Mouse (Mus musculus): ENCODE measurements around the gene Tmem59. TPM values are rescaled to one million over a fixed set of nuclear protein-coding genes. Genes with fewer than 3 reads are reported as not detected.

Tmem59 gene
- 210 and 225 TPM in 2 replicates for polyA plus RNA-seq (2012; ENCODE audit: insufficient read depth, insufficient read length, missing spikeins)

DNA sequence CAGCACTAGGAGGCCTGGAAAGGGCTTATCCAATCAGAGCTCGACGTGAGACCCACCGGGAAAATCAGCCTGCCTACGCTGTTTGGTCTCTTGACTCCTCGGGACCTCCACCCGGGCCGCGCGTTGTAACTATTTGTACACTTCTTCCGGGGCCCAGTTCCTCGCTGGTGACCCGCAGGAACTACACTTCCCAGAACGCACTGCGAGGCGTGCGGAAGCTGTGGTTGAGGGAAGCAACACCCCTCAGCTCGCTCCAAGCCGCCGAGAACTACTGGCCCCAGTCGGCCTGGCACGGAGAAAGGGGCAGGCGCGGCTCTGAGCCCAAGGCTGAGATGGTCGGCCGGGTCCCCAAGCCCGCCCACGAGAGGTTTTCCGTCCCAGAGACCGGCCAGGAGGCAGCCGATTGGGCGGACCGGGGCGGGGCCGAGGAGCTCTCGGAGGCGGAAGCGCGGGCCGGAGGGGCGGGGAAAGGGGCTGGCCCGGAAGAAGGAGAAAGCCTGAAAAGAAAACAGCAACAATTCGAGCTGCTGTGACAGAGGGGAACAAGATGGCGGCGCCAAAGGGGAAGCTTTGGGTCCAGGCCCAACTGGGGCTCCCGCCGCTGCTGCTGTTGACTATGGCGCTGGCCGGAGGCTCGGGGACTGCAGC lies at the start of gene Tmem59:
TSS of gene Tmem59 (plus strand) at position 218 of the 648 bp plus-strand sequence.
- Histone ChIP-seq H3K4me1 (ENCODE audit: control insufficient read depth, insufficient read depth, insufficient read length, low read length) (peaks cover 4% of the 10 kb centered on the region; the same call in 1 of the 2 replicates), H3K27ac (replicated peaks; ENCODE audit: low read depth, low read length) (peak within 1 kb of the TSS; percentile 87), H3K4me3 (ENCODE audit: insufficient read depth, low read depth, low read length) (peak within 1 kb of the TSS; percentile 88)

DNA sequence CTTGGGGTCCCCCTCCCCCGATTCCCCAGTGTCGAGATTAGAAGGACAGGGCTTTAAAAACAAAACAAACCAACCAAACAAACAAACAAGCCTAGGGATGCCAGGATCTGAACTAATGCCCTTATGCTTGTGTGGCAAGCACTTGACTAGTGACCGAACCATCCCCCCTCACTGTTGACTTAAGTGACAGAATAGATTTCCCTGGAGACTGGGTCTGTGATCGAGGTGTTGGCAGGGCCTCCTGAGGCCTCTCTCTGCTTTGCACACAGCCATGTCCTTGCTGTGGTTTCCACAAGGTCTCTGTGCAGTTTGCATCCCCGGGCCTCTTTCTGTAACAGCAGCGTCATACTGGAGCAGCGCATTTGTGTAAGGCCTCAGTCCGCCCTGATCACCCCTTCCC lies 48.8 kb upstream of the Tmem59 start:
- Histone ChIP-seq H3K27ac (replicated peaks; ENCODE audit: low read depth, low read length) (no peak overlapping the region), H3K4me1 (ENCODE audit: control insufficient read depth, insufficient read depth, insufficient read length, low read length) (no peaks in the 10 kb centered on the region), H3K4me3 (ENCODE audit: insufficient read depth, low read depth, low read length) (no peak overlapping the region)

DNA sequence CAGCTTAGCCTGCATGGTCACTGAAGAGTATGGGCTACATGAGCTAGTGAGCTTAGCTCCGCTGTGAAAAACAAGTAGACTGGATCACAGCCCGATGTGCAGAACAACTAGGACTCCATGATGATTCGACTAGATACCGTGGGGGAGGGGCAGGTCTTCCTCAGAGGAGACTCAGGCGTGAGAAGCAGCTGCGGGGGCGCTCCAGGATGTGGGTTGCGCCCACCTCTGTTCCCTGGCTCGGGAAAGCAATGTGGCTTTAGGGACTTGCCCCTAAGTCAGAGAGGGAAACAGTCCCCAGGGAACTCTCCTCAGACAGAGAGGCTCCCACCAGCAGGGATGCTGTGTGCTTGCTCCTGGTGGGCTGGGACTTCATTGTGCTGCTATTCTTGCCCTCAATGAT lies 47.7 kb upstream of the Tmem59 start:
- Histone ChIP-seq H3K27ac (replicated peaks; ENCODE audit: low read depth, low read length) (no peak overlapping the region), H3K4me1 (ENCODE audit: control insufficient read depth, insufficient read depth, insufficient read length, low read length) (no peaks in the 10 kb centered on the region)

DNA sequence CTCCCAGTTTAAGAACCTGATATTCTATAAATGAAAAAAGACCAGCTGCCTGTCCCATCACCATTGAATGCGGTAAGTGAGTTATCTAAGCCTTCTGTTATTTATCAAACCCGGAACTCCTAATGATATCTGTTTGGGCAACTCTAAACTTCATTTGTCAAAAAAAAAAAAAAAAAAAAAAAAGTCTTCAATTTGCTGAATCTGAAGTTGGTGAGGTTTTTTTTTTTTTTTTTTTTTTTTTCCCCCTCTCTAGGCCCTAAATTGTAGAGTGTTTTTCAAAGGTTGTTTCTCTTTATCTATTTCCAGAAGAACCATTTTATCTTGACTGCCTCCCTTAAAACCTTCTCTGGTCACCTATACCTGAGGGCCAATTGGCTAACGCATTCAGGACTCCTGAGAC lies 43.3 kb upstream of the Tmem59 start:
- Histone ChIP-seq H3K4me3 (ENCODE audit: insufficient read depth, low read depth, low read length) (no peak overlapping the region), H3K27ac (replicated peaks; ENCODE audit: low read depth, low read length) (no peak overlapping the region), H3K4me1 (ENCODE audit: control insufficient read depth, insufficient read depth, insufficient read length, low read length) (no peaks in the 10 kb centered on the region)

More for the DNA sequence above, 47.7 kb upstream of the Tmem59 start:
- no peak overlapping the region for H3K4me3 ChIP-seq (ENCODE audit: insufficient read depth, low read depth, low read length)

DNA sequence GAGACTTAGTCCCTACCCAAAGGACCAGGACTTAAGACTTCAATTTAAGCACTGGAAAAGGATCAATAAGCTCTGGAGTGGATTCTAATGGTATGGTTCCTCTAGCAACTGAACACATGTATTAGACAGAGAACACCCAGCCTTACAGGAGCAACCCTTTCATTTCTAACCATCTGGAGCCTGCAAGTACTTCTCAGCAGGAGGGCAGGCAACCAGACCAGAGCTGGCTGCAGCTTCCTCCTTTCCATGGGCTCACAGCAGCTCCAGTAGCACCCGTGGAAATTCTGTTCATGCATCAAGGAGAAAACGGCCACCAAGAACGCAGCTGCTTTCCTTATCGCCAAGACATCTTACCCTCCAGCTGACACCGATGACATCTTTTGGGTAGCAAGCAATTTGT lies 42.5 kb upstream of the Tmem59 start:
- Histone ChIP-seq H3K4me1 (ENCODE audit: control insufficient read depth, insufficient read depth, insufficient read length, low read length) (no peaks in the 10 kb centered on the region; the same call in 1 of the 2 replicates), H3K27ac (replicated peaks; ENCODE audit: low read depth, low read length) (no peak overlapping the region), H3K4me3 (ENCODE audit: insufficient read depth, low read depth, low read length) (no peak overlapping the region)

DNA sequence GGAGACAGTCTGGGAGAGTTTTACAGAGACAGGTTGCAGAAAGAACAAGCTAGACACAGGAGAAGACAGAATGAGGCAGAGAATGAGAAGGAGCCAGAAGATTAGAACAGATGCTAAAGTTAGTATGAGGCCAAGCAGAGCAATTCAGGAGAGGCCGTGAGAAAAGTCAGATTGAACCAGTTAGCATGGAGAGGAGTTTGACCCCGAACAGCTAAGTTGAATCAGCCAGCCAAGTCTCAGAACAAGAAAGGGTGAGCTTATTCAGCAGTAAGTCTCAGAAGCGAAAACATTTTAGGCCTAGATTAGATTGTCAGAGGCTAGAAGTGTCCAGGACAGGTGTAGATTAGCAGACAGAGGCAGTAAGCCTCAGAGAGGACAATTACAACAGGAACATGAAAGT lies 41.7 kb upstream of the Tmem59 start:
- H3K27ac ChIP-seq (replicated peaks; ENCODE audit: low read depth, low read length) = no peak overlapping the region
- no peak overlapping the region for H3K4me3 ChIP-seq (ENCODE audit: insufficient read depth, low read depth, low read length)
- H3K4me1 ChIP-seq (ENCODE audit: control insufficient read depth, insufficient read depth, insufficient read length, low read length) = no peaks in the 10 kb centered on the region; the same call in 1 of the 2 replicates

DNA sequence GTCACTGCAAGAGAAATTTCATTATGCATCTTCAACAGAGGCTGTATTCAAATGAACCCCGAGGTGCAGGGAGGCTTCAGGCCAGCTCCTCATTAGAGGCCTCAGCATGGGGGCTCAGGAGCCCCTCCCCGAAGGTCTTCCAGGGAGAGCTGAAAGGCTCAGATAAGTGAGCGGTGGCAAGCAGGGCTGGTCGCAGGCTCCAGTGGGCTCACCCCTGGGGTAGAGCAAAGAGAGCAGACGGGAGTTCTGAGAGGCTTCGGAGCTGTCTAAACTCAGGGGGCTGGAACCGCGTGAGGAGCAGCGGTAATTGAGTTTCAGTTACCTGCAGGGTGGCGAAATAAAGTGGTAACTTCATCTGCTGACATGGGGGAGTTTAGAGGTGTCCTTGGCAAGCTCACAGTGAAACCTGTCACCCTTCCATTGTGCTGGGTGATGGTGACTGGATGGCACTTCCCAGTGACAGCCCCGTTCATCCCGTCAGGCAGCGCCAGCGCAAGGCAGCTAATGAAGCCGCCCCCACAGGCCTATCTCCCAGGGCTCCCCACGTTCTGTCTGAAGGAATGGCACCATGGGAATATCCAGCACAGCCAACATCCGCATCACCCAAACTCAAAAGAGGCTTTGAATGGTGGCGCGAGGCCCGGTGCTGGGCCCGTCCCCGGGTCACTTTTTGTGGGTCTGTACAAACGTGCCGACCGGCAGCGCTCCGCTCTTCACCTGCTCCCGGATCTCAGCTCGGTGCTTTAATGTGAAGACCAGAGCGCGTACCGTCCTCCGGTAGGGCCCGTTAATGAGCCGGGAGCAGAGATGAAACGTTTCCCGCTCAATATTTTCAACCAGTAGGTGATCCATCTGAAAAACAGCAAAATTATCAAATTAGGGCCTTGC lies 39.0 kb upstream of the Tmem59 start:
- no peak overlapping the region for H3K27ac ChIP-seq (replicated peaks; ENCODE audit: low read depth, low read length)
- H3K4me1 ChIP-seq (ENCODE audit: control insufficient read depth, insufficient read depth, insufficient read length, low read length) = no peaks in the 10 kb centered on the region; the same call in 1 of the 2 replicates
- no peak overlapping the region for H3K4me3 ChIP-seq (ENCODE audit: insufficient read depth, low read depth, low read length)

DNA sequence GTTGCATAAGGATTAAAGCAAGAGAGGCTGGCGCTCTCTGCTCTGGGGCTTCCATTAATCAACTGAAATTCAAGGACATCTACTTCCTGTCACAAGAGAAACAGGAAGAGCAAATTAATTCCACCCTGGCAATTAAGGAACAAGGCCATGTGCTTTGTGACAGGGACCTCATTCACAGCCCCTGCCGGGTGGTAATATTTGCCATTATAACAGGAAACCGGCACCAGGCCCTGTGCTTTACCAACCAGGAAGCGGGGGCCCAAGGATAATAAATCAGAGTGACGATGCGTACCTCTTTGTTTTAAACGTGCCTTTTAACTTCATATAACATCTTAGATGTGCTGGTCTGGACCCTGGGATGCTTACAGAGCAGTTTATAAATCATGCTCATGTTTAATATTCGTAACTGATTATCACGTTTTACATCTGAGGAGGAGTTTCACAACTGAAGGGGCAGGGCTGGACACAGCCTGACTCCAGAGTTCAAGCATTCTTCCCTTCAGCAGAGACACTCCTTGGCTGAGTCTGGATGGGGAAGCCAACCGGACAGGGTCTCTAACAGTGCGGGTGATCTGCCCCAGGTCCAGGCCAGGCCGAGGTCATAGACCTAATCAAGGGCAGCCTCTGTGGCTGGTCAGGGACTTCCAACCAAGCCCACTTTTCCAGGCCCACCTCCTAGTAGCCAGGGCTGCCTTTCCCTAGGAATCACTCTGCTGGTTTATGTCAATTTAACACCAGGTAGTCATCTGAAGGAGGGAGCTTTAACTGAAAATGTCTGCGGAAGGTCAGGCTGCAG lies 38.2 kb upstream of the Tmem59 start:
- H3K27ac ChIP-seq (replicated peaks; ENCODE audit: low read depth, low read length) = no peak overlapping the region
- no peak overlapping the region for H3K4me3 ChIP-seq (ENCODE audit: insufficient read depth, low read depth, low read length)
- no peaks in the 10 kb centered on the region; the same call in 1 of the 2 replicates for H3K4me1 ChIP-seq (ENCODE audit: control insufficient read depth, insufficient read depth, insufficient read length, low read length)

DNA sequence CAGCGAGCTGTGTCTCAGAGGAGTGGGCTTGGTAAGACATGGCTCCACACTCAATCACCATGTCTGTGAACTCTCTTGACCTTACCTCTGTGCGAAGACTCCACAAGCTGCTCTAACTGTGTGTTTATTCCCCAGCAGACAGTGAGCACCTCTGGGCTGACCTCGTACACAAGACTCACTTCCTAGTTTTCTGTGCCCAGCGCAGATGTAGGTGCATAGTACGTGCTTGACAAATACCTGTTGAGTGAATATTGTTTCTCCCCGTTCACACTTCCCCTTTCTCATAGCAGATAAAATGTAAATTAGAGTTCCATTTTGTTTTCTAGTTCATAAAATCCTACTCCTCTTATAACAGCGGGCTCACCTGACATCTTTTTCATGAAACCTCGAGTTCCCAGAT lies 34.7 kb upstream of the Tmem59 start:
- Histone ChIP-seq H3K4me1 (ENCODE audit: control insufficient read depth, insufficient read depth, insufficient read length, low read length) (no peaks in the 10 kb centered on the region; the same call in 1 of the 2 replicates), H3K4me3 (ENCODE audit: insufficient read depth, low read depth, low read length) (no peak overlapping the region), H3K27ac (replicated peaks; ENCODE audit: low read depth, low read length) (no peak overlapping the region)

DNA sequence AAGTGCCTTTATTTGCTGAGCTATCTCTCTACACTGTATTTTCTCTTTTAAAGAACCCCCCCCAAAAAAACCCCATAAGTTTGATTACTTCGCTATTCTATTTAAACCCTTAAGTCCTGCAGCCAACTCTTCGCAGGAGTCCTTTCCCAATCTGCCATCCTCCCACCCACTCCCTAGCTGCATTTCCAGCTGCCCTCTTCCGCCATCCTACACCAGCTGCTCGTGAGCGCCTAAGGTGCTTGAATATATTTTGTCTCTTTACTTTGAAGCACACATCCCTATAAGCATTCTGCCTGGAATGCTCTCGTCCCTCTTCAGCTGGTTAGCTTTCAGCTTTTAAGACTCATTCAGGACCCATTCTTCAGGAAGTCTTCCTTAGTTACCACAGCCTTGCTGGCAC lies 27.2 kb upstream of the Tmem59 start:
- H3K27ac ChIP-seq (replicated peaks; ENCODE audit: low read depth, low read length) = no peak overlapping the region
- H3K4me3 ChIP-seq (ENCODE audit: insufficient read depth, low read depth, low read length) = no peak overlapping the region
- H3K4me1 ChIP-seq (ENCODE audit: control insufficient read depth, insufficient read depth, insufficient read length, low read length) = no peaks in the 10 kb centered on the region

DNA sequence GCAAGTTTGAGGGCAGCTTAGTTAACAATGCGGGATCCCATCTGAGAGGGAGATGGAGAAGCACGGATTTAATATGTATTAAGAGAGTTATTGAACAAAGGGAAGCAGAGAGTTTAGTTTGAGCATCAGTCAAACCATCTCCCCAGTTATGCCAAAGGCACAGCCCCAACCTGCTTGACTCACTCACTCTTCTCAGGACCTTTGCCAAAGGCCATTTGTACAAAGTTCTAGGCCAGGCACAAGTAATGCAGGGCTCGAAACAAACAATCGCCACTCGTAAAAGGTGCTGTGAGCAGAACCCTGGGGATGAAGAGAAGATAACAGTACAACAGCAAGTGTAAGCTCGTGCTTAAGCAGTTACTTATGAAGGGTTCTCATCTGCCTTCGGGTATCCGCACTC lies 25.6 kb upstream of the Tmem59 start:
- H3K27ac ChIP-seq (replicated peaks; ENCODE audit: low read depth, low read length) = no peak overlapping the region
- no peaks in the 10 kb centered on the region for H3K4me1 ChIP-seq (ENCODE audit: control insufficient read depth, insufficient read depth, insufficient read length, low read length)
- no peak overlapping the region for H3K4me3 ChIP-seq (ENCODE audit: insufficient read depth, low read depth, low read length)

DNA sequence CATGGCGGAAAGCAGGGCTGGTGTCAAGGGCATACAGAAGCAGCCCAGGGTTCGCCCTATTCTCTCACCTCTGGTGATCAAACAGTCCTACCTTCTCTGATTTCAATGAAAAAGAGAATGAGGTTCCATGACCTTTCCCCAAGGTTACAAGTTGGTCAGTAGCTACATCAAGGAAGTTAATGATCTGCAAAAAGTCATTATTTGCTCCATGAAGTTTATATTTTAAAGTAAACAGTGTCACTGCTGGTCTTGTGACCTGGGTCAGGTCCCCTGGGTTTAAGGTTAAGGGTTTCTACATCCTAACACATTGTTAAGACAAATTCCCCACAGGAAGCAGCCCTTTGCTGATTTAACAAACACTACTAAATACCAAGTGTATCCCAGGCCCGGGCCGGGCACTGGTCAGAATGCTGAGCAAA lies 21.2 kb upstream of the Tmem59 start:
- H3K4me3 ChIP-seq (ENCODE audit: insufficient read depth, low read depth, low read length) = no peak overlapping the region
- H3K4me1 ChIP-seq (ENCODE audit: control insufficient read depth, insufficient read depth, insufficient read length, low read length) = peaks cover 5% of the 10 kb centered on the region; the same call in 1 of the 2 replicates
- no peak overlapping the region for H3K27ac ChIP-seq (replicated peaks; ENCODE audit: low read depth, low read length)

DNA sequence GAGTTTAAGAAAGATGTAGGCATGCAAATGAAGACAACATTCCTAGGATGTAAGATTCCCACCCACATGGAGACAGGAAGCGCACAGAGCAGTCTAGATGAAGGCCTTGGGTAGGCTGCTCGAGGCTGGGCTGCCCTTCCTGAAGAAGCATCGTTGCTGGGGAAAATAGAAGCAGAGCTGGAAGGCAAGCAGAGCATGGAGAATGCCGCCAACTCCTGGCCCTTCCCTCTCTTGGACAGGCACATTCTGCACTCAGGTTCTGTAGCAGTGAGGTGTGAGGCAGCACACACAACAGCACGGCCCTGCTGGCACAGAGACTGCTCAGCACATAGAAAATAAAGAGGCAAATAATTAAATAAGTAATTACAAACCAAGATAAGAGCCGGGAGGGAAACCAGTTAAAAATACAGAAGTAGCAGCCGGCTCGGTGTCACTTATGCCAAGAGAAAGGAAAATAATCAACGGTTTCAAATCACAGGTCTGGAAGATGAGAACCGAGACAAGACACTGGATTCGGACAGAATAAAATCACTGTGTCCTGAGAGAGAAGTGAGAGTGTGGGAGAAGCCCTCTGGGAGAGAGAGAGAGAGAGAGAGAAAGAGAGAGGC lies 18.9 kb upstream of the Tmem59 start:
- Histone ChIP-seq H3K4me1 (ENCODE audit: control insufficient read depth, insufficient read depth, insufficient read length, low read length) (peaks cover 5% of the 10 kb centered on the region; the same call in 1 of the 2 replicates), H3K4me3 (ENCODE audit: insufficient read depth, low read depth, low read length) (no peak overlapping the region), H3K27ac (replicated peaks; ENCODE audit: low read depth, low read length) (no peak overlapping the region)

DNA sequence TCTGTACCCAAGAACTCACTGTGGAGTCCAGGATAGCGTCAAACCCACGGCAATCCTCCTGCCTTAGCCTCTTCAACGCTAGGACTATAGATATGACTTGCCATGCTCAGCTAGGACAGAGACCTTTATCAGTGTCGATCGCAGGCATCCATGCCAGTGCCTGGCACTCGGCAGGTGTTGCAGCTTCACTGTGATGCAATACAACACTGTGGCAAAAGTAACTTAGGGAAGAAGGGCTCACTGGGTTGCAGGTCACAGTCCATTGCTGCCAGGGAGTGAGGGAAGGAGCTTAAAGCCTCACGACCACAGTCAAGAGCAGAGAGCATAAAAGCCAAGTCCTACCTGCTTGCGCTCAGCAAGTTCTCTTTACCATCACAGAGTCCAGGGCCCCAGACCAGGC lies 18.0 kb upstream of the Tmem59 start:
- Histone ChIP-seq H3K4me1 (ENCODE audit: control insufficient read depth, insufficient read depth, insufficient read length, low read length) (peaks cover 5% of the 10 kb centered on the region; the same call in 1 of the 2 replicates), H3K4me3 (ENCODE audit: insufficient read depth, low read depth, low read length) (no peak overlapping the region), H3K27ac (replicated peaks; ENCODE audit: low read depth, low read length) (peak overlapping the region; percentile 26)

All from brown adipose tissue, adult 24 weeks (tissue).